Mouse (Mus musculus): Measurements from ENCODE around the gene Nudt1. TPM values are rescaled to one million over a fixed set of nuclear protein-coding genes. Genes with fewer than 3 reads are reported as not detected.

Gene Nudt1
- polyA plus RNA-seq, 1 experiment from 2014 or later = 39.6 TPM

Other genes starting within 250 kb of the Nudt1 start
- 39.1 and 39.3 TPM in 2 replicates for gene Mad1l1, start 104 bp upstream of the Nudt1 start, polyA plus RNA-seq (2014; fragmentation: Nextera tagmentation; extraction: Ambion mirVana)
- 19.3 and 19.7 TPM in 2 replicates for gene Mrm2, start 10.2 kb downstream of the Nudt1 start, polyA plus RNA-seq (2014; fragmentation: Nextera tagmentation; extraction: Ambion mirVana)
- gene Snx8, start 67.6 kb downstream of the Nudt1 start, polyA plus RNA-seq (2014; fragmentation: Nextera tagmentation; extraction: Ambion mirVana) = 8.3 and 9.1 TPM in 2 replicates
- 125 and 132 TPM in 2 replicates for gene Eif3b, start 97.7 kb downstream of the Nudt1 start, polyA plus RNA-seq (2014; fragmentation: Nextera tagmentation; extraction: Ambion mirVana)
- gene Gm4869, start 124.0 kb downstream of the Nudt1 start, polyA plus RNA-seq (2014; fragmentation: Nextera tagmentation; extraction: Ambion mirVana) = not detected in 2 replicates
- 17.6 and 21.5 TPM in 2 replicates for gene Chst12, start 183.9 kb downstream of the Nudt1 start, polyA plus RNA-seq (2014; fragmentation: Nextera tagmentation; extraction: Ambion mirVana)
- 0.74 TPM in 1 of 2 replicates, not detected in the other for gene Grifin, start 243.4 kb downstream of the Nudt1 start, polyA plus RNA-seq (2014; fragmentation: Nextera tagmentation; extraction: Ambion mirVana)

Data from stomach, embryonic 14.5 days (tissue).